Mouse (Mus musculus) inflammation-experienced regulatory T-cells, adult 6 months (primary cell): ENCODE measurements around the gene Rheb. TPM values are rescaled to one million over a fixed set of nuclear protein-coding genes. Genes with fewer than 3 reads are reported as not detected.
A peak's percentile ranks its signal among the peaks of the same experiment; 100 is the strongest.
"Not testable (repeated sequence)": the region's sequence is repeated elsewhere in the genome, so short reads cannot be mapped to it uniquely, and the experiment has no call there.

Experiments used
- ATAC-seq: one replicate; pipeline ENCODE4 v1.8.0; 2017
- polyA plus RNA-seq, 3 experiments: library from polyadenylated mRNA; unstranded; fragments of 100-300 nt; shearing (Covaris generic); gene quantifications; one replicate each; pipeline ENCODE4 v1.2.1; 2017

The Rheb gene
- 100 to 1,000 TPM in 1 of 3 experiments, 10 to 100 TPM in 2; 74.2 to 131 (median 98.5) TPM for polyA plus RNA-seq

GRCm38 (mm10) chr5:24842274-24843102 lies at the start of gene Rheb:
Gene Rheb, minus strand, starts transcription at chr5:24842624.
- peak; percentile 92 for ATAC-seq

- ATAC-seq: no peak
Observed at GRCm38 (mm10) chr5:24889860-24890259, 47.4 kb upstream of the Rheb start.

- peak; percentile 80 for ATAC-seq
Observed at GRCm38 (mm10) chr5:24888874-24889591, 46.6 kb upstream of the Rheb start.

GRCm38 (mm10) chr5:24887271-24887670 lies 44.8 kb upstream of the Rheb start:
- no peak for ATAC-seq

- ATAC-seq: no peak
Observed at GRCm38 (mm10) chr5:24878713-24879112, 36.3 kb upstream of the Rheb start.

- ATAC-seq: no peak
Observed at GRCm38 (mm10) chr5:24877836-24878624, 35.6 kb upstream of the Rheb start.

GRCm38 (mm10) chr5:24876653-24877052 lies 34.2 kb upstream of the Rheb start:
- no peak for ATAC-seq

GRCm38 (mm10) chr5:24874111-24874510 lies 31.7 kb upstream of the Rheb start:
- no peak for ATAC-seq

GRCm38 (mm10) chr5:24873221-24873620 lies 30.8 kb upstream of the Rheb start:
- no peak for ATAC-seq

- no peak for ATAC-seq
Observed at GRCm38 (mm10) chr5:24871276-24871675, 28.9 kb upstream of the Rheb start.

GRCm38 (mm10) chr5:24869796-24870289 lies 27.4 kb upstream of the Rheb start:
- no peak for ATAC-seq

GRCm38 (mm10) chr5:24863804-24864203 lies 21.4 kb upstream of the Rheb start:
- no peak for ATAC-seq

GRCm38 (mm10) chr5:24861449-24861930 lies 19.1 kb upstream of the Rheb start:
- ATAC-seq: no peak

- ATAC-seq: no peak
Observed at GRCm38 (mm10) chr5:24860635-24861448, 18.4 kb upstream of the Rheb start.

GRCm38 (mm10) chr5:24859771-24860540 lies 17.5 kb upstream of the Rheb start:
- no peak for ATAC-seq

GRCm38 (mm10) chr5:24854827-24855600 lies 12.6 kb upstream of the Rheb start:
- no peak for ATAC-seq

GRCm38 (mm10) chr5:24854256-24854655 lies 11.8 kb upstream of the Rheb start:
- no peak for ATAC-seq

GRCm38 (mm10) chr5:24848261-24848660 lies 5.8 kb upstream of the Rheb start:
- ATAC-seq: not testable (repeated sequence)

GRCm38 (mm10) chr5:24843841-24844240 lies 1.4 kb upstream of the Rheb start:
- no peak for ATAC-seq

GRCm38 (mm10) chr5:24843103-24843475 lies 665 bp upstream of the Rheb start:
- no peak for ATAC-seq
